Mouse (Mus musculus): ENCODE measurements around the gene Ank.

- no peak for TF ChIP-seq CTCF (IDR thresholded peaks at IDR 0.05; ENCODE audit: insufficient read depth, low read depth, low read length)
- no peak for TF ChIP-seq POLR2A (IDR thresholded peaks at IDR 0.05; ENCODE audit: insufficient read depth, low read depth, low read length)
These were observed 116.0 kb downstream of the Ank start for GRCm38 (mm10) chr15:27582428-27582827.

Data from olfactory bulb, adult 2 months (tissue).